Mouse (Mus musculus) embryo, embryonic 10.5 days (tissue): ENCODE results near the gene Lbhd1.

ENCODE experiments used
- DNase-seq: peaks from one replicate; pipeline ENCODE4 v3.0.0-alpha.2; 2015; ENCODE audit warnings: low spot score

The Lbhd1 gene

GRCm38 (mm10) chr19:8911810-8912209 is 28.3 kb downstream of the Lbhd1 start:
- no peak for DNase-seq

GRCm38 (mm10) chr19:8914212-8914611 is 30.7 kb downstream of the Lbhd1 start:
- no peak for DNase-seq

GRCm38 (mm10) chr19:8919000-8919399 is 35.5 kb downstream of the Lbhd1 start:
- no peak for DNase-seq

GRCm38 (mm10) chr19:8919684-8920072 is 36.1 kb downstream of the Lbhd1 start:
- no peak for DNase-seq

DNA sequence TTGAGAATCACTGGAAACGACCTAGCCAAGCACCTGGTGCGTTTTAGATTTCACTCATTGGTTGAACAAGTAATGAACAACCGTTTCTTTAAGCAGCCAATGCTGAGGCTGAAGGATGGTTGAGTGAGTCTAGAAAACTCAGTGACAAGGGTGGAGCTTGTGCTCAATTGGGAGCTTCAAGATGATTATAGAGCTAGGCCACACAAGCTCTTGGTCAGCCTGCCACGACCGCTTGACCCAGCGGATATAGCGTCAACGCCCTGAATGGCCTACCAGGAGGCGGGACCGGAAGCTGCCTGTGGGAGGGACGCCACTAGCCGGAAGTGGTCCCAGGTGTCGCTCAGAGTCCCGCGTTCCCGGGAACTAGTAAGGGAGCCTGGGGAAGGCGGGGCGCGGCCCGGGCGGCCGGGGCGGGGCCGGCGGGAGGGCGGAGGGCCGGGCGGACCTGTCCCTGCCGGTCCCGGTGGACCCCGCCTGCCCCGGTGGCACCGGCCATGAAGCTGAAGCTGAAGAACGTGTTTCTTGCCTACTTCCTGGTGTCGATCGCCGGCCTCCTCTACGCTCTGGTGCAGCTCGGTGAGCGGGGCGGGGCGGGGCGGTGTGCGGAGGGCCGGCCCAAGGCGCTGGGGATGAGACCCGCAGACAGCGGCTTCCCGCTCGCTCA is 36.7 kb downstream of the Lbhd1 start, which contains the start of gene B3gat3:
Gene B3gat3, plus strand, starts transcription at position 302 of the 664 bp plus-strand sequence.
- DNase-seq, result peak; percentile 98

DNA sequence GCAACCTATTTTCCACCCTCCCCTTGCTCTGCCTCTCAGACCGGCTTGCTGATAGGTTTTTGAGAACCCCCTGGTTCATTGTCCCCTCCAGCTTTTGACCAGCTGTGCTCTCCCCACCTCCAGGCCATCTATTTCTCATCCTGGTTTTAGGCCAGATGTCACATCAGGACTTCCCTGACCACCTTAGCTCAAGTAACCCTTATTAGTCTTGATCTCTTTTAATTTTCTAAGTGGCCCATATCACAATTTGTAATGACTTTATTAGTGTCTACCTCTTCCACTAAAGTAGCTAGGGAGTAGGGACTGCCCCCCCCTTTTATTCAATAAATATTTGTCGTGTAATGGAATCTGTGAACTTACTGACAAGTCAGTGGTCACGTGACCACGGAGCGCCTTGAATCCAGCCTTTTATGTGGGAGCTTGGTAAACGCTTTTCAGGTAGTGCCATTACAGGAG is 37.3 kb downstream of the Lbhd1 start:
- peak; percentile 82 for DNase-seq

- no peak for DNase-seq
These were observed 38.2 kb downstream of the Lbhd1 start for GRCm38 (mm10) chr19:8921741-8922140.

GRCm38 (mm10) chr19:8926766-8927165 is 43.2 kb downstream of the Lbhd1 start:
- DNase-seq, result no peak

GRCm38 (mm10) chr19:8927891-8928525 is 44.5 kb downstream of the Lbhd1 start:
- DNase-seq, result no peak

- DNase-seq, result no peak
These were observed 45.2 kb downstream of the Lbhd1 start for GRCm38 (mm10) chr19:8928689-8929223.

GRCm38 (mm10) chr19:8929224-8930088 is 45.9 kb downstream of the Lbhd1 start, which contains the start of the genes Rom1 and Eml3:
Rom1 (minus strand) TSS chr19:8929356.
Eml3 (plus strand) TSS chr19:8929552.
- DNase-seq, result peak; percentile 91

DNA sequence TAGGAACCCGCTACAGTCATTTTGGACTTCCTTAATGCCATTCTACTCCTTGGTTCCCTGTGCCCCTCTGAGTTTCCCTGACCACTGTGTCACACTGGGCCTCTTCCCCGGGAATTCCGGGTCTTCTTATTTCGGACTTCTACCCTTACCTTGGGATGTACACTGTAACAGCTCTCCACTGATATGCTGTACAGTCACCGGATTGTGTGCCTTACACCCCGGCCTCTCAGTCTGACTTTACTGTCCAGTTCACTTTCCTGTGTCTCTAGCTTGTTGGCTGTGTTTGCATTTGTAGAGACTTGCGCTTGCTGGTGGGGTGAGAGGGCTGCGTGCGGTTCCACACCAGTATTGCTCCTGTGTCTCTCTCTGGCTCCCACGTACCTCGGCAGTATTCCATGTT is 46.6 kb downstream of the Lbhd1 start:
- no peak for DNase-seq

DNA sequence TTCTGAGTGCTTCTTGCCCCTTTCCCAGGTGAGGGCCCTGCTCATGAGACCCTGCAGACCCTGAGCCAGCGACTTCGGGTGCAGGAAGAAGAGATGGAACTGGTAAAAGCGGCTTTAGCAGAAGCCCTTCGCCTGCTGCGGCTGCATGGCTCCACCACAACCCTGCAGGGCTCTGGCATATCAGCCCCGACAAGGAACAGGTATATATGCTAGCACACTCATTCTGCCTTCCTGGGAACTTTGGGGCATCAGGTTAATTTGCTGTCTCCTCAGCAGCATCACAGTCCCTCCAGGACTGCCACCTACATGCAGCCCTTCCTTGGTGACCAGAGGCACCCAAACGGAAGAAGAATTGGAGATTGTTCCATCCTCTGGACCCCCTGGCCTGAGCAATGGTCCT is 47.2 kb downstream of the Lbhd1 start:
- no peak for DNase-seq

DNA sequence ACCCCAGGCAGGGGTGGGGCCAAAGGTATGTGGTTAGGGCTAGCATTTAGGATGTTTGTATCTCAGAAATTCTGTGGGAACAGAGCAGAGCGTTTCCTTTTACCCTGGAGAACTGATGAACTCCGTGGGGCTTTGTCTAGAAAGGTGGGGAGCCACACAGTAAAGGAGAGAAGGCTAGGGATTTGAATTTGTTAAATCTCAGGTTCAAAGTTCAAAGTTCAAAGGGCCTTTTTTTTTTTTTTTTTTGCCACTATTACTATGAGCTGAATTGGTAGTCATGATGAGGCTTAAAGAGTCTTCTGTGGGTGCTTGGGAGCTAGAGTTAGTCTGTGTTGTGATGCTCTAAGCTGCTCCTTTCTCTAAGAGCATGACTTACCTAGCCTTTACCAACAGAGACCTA is 53.2 kb downstream of the Lbhd1 start:
- DNase-seq, result no peak

GRCm38 (mm10) chr19:8940526-8941133 is 57.1 kb downstream of the Lbhd1 start:
- DNase-seq, result no peak

DNA sequence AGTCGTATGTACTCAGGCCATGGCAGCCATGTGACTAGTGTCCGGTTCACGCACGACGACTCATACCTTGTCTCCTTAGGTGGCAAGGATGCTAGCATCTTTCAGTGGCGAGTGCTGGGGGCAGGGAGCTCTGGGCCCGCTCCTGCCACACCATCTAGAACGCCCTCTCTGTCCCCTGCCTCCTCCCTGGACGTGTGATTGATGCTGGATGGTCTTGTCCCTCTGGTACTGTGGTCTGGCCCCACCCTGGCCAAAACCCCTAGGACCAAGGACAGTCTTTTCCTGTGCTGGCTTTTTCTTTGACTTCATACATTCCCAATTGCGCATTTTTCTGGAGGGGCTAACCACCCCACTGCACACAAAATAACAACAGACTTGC is 57.6 kb downstream of the Lbhd1 start:
- DNase-seq, result peak; percentile 17

DNA sequence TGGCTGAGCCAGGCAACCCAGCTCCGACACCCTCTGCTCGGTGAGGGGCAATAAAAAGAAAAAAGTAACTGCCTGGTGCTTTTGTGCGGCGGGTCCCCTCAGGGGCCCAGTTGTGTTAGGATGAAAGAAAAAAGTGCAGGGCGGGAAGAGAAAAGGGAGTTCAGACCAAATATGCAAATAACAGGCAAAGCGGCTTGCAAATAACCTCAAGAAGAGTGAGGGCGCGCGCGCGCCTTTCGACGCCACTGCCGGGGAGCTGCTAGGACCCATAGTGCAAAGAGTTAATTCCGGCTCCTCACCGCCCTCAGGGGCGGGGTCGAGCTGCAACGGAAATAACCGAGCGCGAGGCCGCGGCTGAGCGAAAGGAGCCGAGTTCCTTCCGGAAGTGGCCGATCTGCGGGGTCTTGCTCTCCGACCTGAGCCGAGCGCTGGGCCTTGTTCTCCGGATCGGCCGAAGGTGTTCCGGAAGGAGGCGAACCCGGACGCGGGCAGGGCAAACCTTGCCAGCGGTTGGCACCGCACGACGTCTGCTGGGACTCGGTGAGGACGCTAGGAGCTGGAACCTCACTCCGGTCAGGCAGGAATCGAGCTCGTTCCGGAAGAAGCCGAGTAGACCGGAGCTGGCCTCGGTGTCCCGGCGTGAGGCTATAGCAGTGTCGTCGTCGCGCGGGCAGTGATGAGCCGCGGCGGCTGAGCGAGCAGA is 58.1 kb downstream of the Lbhd1 start, which contains the start of gene Mta2:
Gene Mta2, plus strand, starts transcription at position 361 of the 703 bp plus-strand sequence.
- DNase-seq, result peak; percentile 98
